Mouse (Mus musculus) adrenal gland, postnatal 14 days (tissue): Measurements from ENCODE around the gene Olfr1044. TPM values are rescaled to one million over a fixed set of nuclear protein-coding genes. Genes with fewer than 3 reads are reported as not detected.
"Not testable (repeated sequence)": the region's sequence is repeated elsewhere in the genome, so short reads cannot be mapped to it uniquely, and the experiment has no call there.

ENCODE experiments used
- DNase-seq: peaks from one replicate; pipeline ENCODE4 v3.0.0; 2021; ENCODE audit warnings: mixed read lengths
- long read RNA-seq, 2 experiments: library from polyadenylated mRNA; stranded (forward); transcript quantifications; one replicate each; pipeline ENCODE4 v2.0.0; 2021
- total RNA-seq: library from RNA; stranded (reverse); gene quantifications from 2 replicates; pipeline ENCODE4 v1.2.3, GENCODE M21; 2021

Gene Olfr1044
- not detected in 2 replicates for total RNA-seq
- long read RNA-seq, experiment 1 = 0 reads
- long read RNA-seq, experiment 2 = 0 reads

GRCm38 (mm10) chr2:86177720-86178119, at the start of gene Olfr1044:
Gene Olfr1044 (minus strand): TSS chr2:86177820.
- no peak for DNase-seq

DNA sequence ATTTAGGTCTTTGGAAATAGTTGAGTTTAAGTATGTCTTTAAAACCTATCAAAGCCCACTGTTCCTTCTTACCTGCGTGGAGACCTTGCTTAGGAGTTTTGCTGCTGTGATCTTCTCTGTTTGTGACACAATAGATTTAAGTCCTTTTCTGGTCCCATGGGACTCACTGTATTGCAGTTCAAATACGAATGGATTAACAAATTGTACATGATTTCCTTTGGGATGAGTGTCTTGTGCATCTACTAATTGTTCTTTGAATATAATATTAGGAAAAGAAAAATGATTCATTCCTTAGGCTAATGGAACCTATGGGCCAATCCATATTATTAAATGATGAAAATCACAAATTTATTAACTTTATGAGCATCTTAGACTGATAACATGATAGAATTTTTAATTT, 41.6 kb upstream of the Olfr1044 start, which contains the start of gene Olfr1046:
Gene Olfr1046 (minus strand): TSS at position 101 of the 400 bp plus-strand sequence.
- DNase-seq = no peak

DNA sequence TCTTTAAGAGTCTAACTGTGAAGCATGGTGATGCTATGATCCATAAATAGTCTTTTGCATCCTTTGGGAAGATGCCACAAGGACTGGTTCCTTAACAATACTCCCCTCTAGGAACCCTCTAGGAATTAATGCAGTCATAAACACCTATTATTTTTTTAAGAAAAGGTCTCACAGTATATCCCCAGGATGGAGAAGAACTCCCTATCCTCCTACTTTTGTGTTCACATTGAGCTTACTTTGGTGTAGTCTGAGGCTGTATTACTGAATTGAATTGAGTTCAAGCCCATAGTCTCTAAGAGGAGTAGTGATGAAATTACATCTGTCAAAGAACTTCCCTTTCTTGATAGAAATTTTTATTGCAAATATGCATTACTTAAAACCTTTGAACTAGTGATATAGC, 25.3 kb upstream of the Olfr1044 start, which contains the start of gene Olfr1045:
Gene Olfr1045 (minus strand): TSS at position 101 of the 400 bp plus-strand sequence.
- no peak for DNase-seq

DNA sequence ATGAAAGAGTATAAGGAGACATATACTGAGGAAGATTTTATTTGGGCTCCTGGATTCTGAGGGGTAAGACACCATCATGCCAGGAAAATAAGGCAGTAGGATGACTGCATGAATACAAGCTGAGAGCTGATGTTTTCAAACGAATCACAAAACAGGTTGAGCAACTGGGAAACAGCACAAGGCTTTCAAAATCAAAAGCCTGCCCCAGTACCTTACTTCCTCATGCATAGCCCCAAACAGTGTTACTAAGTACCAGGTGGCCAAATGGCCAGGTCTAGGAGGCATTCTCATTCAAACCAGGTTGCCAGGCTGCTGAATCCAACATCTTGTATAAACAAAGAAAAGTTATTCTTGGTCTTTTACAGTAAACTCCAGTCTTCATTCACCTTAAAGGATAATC, 18.2 kb upstream of the Olfr1044 start:
- no peak for DNase-seq

DNA sequence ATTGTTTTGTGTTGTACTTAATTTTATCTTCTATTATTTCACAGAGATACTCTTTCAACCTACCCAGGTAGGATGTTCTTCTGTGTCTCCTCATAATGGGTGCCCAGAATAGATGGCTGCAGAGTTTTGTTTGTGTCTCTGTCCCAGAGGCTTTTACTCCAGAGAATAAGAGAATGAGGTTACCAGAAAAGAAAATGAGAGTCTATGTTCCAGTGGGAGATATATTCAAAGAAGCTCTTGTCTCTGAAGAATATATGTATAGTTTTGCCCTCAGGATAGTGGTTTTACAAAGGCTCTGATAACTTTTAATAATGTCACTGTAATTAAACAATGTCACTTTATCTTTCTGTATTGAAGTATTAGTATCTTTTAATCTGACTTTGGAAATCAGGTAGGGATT, 8.0 kb upstream of the Olfr1044 start, which contains the start of gene Olfr52:
Gene Olfr52 (minus strand): TSS at position 101 of the 400 bp plus-strand sequence.
- no peak for DNase-seq

DNA sequence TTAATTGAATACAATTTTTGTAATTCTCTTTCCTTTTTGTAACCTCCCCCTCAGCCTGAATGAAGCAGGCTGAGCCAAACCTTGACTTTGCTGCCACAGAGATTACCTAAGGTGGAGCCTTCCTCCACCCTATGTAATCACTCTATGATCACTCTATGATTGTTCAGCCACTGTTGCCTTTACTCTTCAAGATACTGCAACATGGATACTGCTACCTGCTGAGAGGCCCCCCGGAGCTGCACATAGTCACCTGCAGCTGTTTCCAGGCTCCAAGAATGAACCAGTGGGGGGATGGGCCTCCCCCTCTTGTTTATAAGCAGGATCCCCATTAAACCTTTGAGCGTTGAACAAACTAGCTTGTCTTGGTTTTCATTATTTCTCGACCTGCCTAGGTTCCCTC, 2.3 kb upstream of the Olfr1044 start:
- no peak for DNase-seq

DNA sequence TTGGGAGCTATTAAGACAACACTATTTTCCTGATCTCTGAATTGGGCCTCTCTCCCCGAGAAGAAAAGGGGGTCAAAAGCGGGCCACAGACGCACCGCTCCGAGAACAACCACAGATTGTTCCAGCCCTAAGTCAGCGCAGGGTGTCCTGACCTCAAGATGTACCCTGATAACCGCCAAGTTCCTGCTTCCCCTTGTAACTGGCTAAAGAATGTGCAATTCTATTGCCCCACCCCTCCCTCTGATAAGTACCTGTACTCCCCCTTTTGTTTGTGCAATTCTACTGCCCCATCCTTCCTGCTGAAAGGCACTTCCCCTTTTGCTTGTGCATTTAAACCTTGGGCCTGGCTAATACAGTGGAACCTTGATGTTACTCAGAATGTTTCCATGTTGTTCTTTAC, 2.2 kb downstream of the Olfr1044 start:
- not testable (repeated sequence) for DNase-seq

- DNase-seq = no peak
Observed at GRCm38 (mm10) chr2:86167422-86167821, 10.2 kb downstream of the Olfr1044 start, which contains the start of gene Olfr1043. Gene Olfr1043 (minus strand): TSS chr2:86167522.

DNA sequence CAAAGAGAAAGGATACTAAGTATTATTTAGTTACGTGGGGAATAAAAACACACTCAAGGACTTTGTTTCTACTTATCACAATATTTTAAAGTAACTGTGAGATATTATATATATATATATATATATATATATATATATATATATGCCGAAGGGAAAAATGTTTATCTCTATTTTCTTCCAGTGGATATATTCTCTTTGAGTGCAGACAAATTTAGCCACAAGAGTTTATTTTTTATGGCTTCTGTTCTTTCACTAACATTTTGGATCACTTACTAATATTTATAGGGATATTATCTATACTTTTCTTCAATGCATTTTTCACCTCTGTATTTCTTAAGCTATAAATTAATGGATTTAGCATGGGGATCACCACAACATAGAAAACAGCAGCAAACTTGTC, 15.9 kb downstream of the Olfr1044 start, which contains the start of gene Olfr1042:
Gene Olfr1042 (minus strand): TSS at position 101 of the 400 bp plus-strand sequence.
- DNase-seq = no peak

GRCm38 (mm10) chr2:86146632-86147031, 31.0 kb downstream of the Olfr1044 start, which contains the start of gene Olfr1040:
Gene Olfr1040 (minus strand): TSS chr2:86146732.
- no peak for DNase-seq

DNA sequence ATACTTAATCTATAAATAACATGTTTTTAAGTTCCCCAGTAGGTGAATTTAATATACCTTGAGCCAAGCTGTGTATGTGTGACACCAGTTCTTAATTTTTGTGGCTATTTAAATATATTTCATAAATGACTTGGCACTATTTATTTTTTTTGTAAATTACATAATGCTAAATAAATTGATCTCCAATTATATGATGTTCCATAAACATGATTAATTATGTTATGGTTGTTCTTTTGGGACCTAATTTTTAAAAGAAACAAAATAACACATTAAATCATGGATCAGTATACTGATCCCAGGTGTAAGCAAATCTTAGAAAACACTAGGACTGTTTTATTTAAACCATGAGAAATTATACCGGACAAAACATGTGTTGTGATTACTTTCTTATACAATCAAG, 41.8 kb downstream of the Olfr1044 start, which contains the start of gene Olfr1039:
Gene Olfr1039 (minus strand): TSS at position 101 of the 400 bp plus-strand sequence.
- DNase-seq = no peak

Other genes with a start within 250 kb of the Olfr1044 start
- gene Olfr1028, start 227.4 kb downstream of the Olfr1044 start, total RNA-seq = not detected in 2 replicates
- not detected in 2 replicates for gene Olfr1029, start 203.9 kb downstream of the Olfr1044 start, total RNA-seq
- gene Olfr1030, start 198.5 kb downstream of the Olfr1044 start, total RNA-seq = not detected in 2 replicates
- gene Olfr1031, start 187.5 kb downstream of the Olfr1044 start, total RNA-seq = not detected in 2 replicates
- not detected in 2 replicates for gene Olfr1032, start 172.3 kb downstream of the Olfr1044 start, total RNA-seq
- gene Olfr1033, start 157.2 kb downstream of the Olfr1044 start, total RNA-seq = 3.3 and 6.6 TPM in 2 replicates
- gene Olfr1034, start 132.0 kb downstream of the Olfr1044 start, total RNA-seq = 0.11 and 0.33 TPM in 2 replicates
- not detected in 2 replicates for gene Olfr1036, start 103.8 kb downstream of the Olfr1044 start, total RNA-seq
- gene Olfr1037, start 90.4 kb downstream of the Olfr1044 start, total RNA-seq = not detected in 2 replicates
- gene Olfr1039, start 41.9 kb downstream of the Olfr1044 start, total RNA-seq = not detected in 2 replicates
- not detected in 2 replicates for gene Olfr1040, start 31.1 kb downstream of the Olfr1044 start, total RNA-seq
- not detected in 2 replicates for gene Olfr1042, start 16.0 kb downstream of the Olfr1044 start, total RNA-seq
- not detected in 2 replicates for gene Olfr1043, start 10.3 kb downstream of the Olfr1044 start, total RNA-seq
- gene Olfr52, start 7.9 kb upstream of the Olfr1044 start, total RNA-seq = not detected in 2 replicates
- gene Olfr1045, start 25.2 kb upstream of the Olfr1044 start, total RNA-seq = not detected in 2 replicates
- gene Olfr1046, start 41.5 kb upstream of the Olfr1044 start, total RNA-seq = not detected in 2 replicates
- not detected in 2 replicates for gene Olfr1047, start 53.6 kb upstream of the Olfr1044 start, total RNA-seq
- gene Olfr1048, start 62.5 kb upstream of the Olfr1044 start, total RNA-seq = not detected in 2 replicates
- not detected in 2 replicates for gene Olfr1049, start 80.5 kb upstream of the Olfr1044 start, total RNA-seq
- gene Olfr1051, start 101.3 kb upstream of the Olfr1044 start, total RNA-seq = not detected in 2 replicates
- not detected in 2 replicates for gene Olfr1052, start 114.6 kb upstream of the Olfr1044 start, total RNA-seq
- gene Olfr1053, start 137.5 kb upstream of the Olfr1044 start, total RNA-seq = not detected in 2 replicates
- not detected in 2 replicates for gene Olfr1054, start 157.6 kb upstream of the Olfr1044 start, total RNA-seq
- not detected in 2 replicates for gene Olfr1055, start 172.5 kb upstream of the Olfr1044 start, total RNA-seq
- not detected in 2 replicates for gene Olfr1056, start 184.6 kb upstream of the Olfr1044 start, total RNA-seq
- not detected in 2 replicates for gene Olfr1057, start 200.6 kb upstream of the Olfr1044 start, total RNA-seq
- not detected in 2 replicates for gene Olfr1058, start 210.7 kb upstream of the Olfr1044 start, total RNA-seq
- not detected in 2 replicates for gene Olfr1061, start 236.2 kb upstream of the Olfr1044 start, total RNA-seq
- not detected in 2 replicates for gene Olfr1062, start 248.9 kb upstream of the Olfr1044 start, total RNA-seq